Mouse (Mus musculus): Measurements from ENCODE around the gene Mrps24.

The Mrps24 gene

GRCm38 (mm10) chr11:5705972-5706371, 9.5 kb downstream of the Mrps24 start:
- DNase-seq = no peak

GRCm38 (mm10) chr11:5703341-5703740, 12.1 kb downstream of the Mrps24 start:
- DNase-seq = no peak

- DNase-seq = no peak
Observed at GRCm38 (mm10) chr11:5702957-5703332, 12.5 kb downstream of the Mrps24 start.

GRCm38 (mm10) chr11:5702271-5702956, 13.1 kb downstream of the Mrps24 start:
- no peak for DNase-seq

- no peak for DNase-seq
Observed at GRCm38 (mm10) chr11:5701821-5702220, 13.7 kb downstream of the Mrps24 start.

GRCm38 (mm10) chr11:5701300-5701699, 14.2 kb downstream of the Mrps24 start:
- no peak for DNase-seq

- no peak for DNase-seq
Observed at GRCm38 (mm10) chr11:5700808-5701207, 14.7 kb downstream of the Mrps24 start.

GRCm38 (mm10) chr11:5691775-5692174, 23.7 kb downstream of the Mrps24 start:
- DNase-seq = no peak

- no peak for DNase-seq
Observed at GRCm38 (mm10) chr11:5684283-5684682, 31.2 kb downstream of the Mrps24 start.

GRCm38 (mm10) chr11:5682541-5682940, 32.9 kb downstream of the Mrps24 start:
- DNase-seq = no peak

Measured in liver (tissue).